Mouse (Mus musculus): ENCODE data around the gene Sec16a. TPM values are rescaled to one million over a fixed set of nuclear protein-coding genes. Genes with fewer than 3 reads are reported as not detected.
A peak's percentile ranks its signal among the peaks of the same experiment; 100 is the strongest.

Gene Sec16a
- polyA plus RNA-seq, 1 experiment from 2014 or later = 23.2 TPM

DNA sequence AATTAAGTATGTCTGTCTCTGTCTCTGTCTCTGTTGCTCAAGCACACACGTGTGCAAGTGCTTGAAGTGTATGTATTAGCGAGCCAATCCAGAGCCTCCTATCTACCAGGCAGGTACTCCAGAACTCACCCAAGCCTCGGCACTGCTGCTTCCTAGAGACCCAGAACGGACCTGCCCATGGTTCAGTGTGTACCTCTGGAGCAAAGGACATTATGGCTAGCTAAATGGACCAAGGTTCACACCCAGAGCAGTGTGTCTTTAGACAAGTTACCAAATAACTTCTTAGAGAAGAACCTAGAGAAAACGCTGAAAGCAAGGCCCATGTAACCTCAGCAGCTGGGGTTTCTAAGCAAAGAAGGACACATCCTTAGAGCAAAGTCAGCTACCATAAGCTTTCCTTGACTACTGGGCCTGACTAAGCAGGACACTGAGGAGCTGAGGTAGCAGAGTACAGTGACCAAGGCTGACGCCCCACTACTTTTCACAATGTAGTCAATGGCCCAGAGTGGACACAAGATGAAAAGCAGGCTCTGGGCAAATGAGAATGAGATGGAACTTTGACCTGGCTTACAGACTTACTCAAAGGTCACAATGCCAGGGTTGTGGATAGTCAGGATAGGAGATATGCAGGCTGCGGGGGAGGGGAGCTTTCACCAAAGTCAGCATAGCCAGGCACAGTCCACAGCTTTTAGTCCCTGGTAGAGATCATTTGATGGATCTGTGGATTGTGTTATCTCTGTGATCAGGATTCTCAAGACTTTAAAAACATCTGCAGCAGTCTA, 10.0 kb downstream of the Sec16a start:
- H3K4me1 ChIP-seq (replicated peaks; ENCODE audit: control insufficient read depth, insufficient read depth, low read length) = no peaks in the 10 kb centered on the region
- no peak for ATAC-seq (ENCODE audit: low read depth)
- no peak overlapping the region for H3K4me2 ChIP-seq (ENCODE audit: low read depth, low read length)
- no peak overlapping the region for H3K27ac ChIP-seq (ENCODE audit: low read length)
- H3K27me3 ChIP-seq (ENCODE audit: control insufficient read depth, insufficient read depth, low read depth, low read length) = no peaks in the 10 kb centered on the region
- 87% methylated on average over 7 of the region's 7 CpGs for WGBS
- H3K4me3 ChIP-seq (ENCODE audit: low read length) = no peak overlapping the region
- no peaks in the 10 kb centered on the region for H3K9me3 ChIP-seq (ENCODE audit: control insufficient read depth, low read length)
- H3K36me3 ChIP-seq (ENCODE audit: control insufficient read depth, insufficient read depth, low read length) = peaks cover 40% of the 10 kb centered on the region
- no peak overlapping the region for H3K9ac ChIP-seq (ENCODE audit: low read length)

DNA sequence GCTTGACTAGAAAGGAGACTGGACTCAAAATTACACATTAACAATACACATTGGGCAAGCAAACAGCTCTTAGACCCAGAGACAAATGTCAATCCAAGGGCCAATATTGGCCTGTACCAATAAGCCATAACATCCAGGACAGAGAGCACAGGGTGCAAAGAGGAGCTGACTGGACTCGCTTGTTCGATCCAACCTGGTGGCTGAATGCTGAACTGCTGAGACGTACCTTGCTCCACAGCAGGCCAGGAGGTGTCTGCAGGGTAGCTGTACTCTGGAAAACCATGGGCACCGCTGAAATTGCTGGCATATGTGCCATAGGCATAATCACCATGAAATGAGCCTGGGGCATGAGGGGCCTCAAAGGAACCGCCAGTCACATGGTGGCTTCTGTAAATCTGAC, 15.2 kb downstream of the Sec16a start:
- ATAC-seq (ENCODE audit: low read depth) = no peak
- Histone ChIP-seq H3K4me3 (ENCODE audit: low read length) (no peak overlapping the region), H3K4me1 (replicated peaks; ENCODE audit: control insufficient read depth, insufficient read depth, low read length) (no peaks in the 10 kb centered on the region), H3K36me3 (ENCODE audit: control insufficient read depth, insufficient read depth, low read length) (peaks cover 62% of the 10 kb centered on the region), H3K9ac (ENCODE audit: low read length) (no peak overlapping the region), H3K9me3 (ENCODE audit: control insufficient read depth, low read length) (no peaks in the 10 kb centered on the region), H3K27me3 (ENCODE audit: control insufficient read depth, insufficient read depth, low read depth, low read length) (no peaks in the 10 kb centered on the region), H3K4me2 (ENCODE audit: low read depth, low read length) (no peak overlapping the region), H3K27ac (ENCODE audit: low read length) (no peak overlapping the region)
- 95% methylated on average over 5 of the region's 5 CpGs for WGBS

DNA sequence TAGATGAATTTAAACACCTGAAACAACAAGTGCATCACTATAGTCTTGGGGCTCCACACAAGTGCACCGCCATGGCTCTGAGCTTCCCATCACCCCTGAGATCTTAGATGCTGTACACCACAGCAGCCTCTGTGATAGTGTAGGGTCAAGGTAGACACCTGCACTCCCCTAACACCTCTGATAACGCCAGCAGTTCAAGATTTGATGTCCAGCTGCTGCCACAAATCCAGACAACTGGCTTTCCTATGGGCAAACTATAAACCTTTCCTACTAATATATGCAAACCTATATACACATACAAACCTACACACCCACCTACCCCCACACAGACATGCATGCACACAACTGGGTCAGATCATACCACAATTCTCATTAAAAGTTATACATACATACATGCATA, 20.5 kb downstream of the Sec16a start:
- 90% methylated on average over 2 of the region's 2 CpGs for WGBS
- H3K27ac ChIP-seq (ENCODE audit: low read length) = no peak overlapping the region
- no peak overlapping the region for H3K9ac ChIP-seq (ENCODE audit: low read length)
- no peak for ATAC-seq (ENCODE audit: low read depth)
- H3K36me3 ChIP-seq (ENCODE audit: control insufficient read depth, insufficient read depth, low read length) = peaks cover 66% of the 10 kb centered on the region
- no peaks in the 10 kb centered on the region for H3K9me3 ChIP-seq (ENCODE audit: control insufficient read depth, low read length)
- no peak overlapping the region for H3K4me3 ChIP-seq (ENCODE audit: low read length)
- H3K27me3 ChIP-seq (ENCODE audit: control insufficient read depth, insufficient read depth, low read depth, low read length) = no peaks in the 10 kb centered on the region
- no peak overlapping the region for H3K4me2 ChIP-seq (ENCODE audit: low read depth, low read length)
- H3K4me1 ChIP-seq (replicated peaks; ENCODE audit: control insufficient read depth, insufficient read depth, low read length) = no peaks in the 10 kb centered on the region

DNA sequence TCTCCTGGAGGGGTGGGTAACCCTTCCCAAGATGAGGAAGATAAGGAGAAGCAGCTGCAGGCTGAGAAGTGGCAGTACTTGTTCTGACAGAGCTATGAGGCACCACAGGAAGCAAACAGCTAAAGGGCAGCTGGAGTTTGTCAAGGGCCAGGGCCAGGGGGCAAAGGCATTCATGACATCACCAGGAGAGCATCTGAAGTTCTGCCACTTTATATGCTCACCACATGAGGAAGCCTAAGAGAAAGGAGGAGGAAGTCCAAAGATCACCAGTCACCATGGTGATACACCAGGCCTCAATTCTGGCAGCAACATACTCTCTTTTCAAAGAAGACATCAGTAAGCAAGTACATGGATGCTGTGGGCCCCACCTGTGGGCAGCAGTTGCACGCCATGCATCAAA, 21.9 kb downstream of the Sec16a start:
- H3K9me3 ChIP-seq (ENCODE audit: control insufficient read depth, low read length) = no peaks in the 10 kb centered on the region
- no peak overlapping the region for H3K4me2 ChIP-seq (ENCODE audit: low read depth, low read length)
- peaks cover 61% of the 10 kb centered on the region for H3K36me3 ChIP-seq (ENCODE audit: control insufficient read depth, insufficient read depth, low read length)
- ATAC-seq (ENCODE audit: low read depth) = no peak
- H3K27ac ChIP-seq (ENCODE audit: low read length) = no peak overlapping the region
- H3K9ac ChIP-seq (ENCODE audit: low read length) = no peak overlapping the region
- H3K27me3 ChIP-seq (ENCODE audit: control insufficient read depth, insufficient read depth, low read depth, low read length) = no peaks in the 10 kb centered on the region
- H3K4me1 ChIP-seq (replicated peaks; ENCODE audit: control insufficient read depth, insufficient read depth, low read length) = no peaks in the 10 kb centered on the region
- 84% methylated on average over 1 of the region's 1 CpGs for WGBS
- H3K4me3 ChIP-seq (ENCODE audit: low read length) = no peak overlapping the region

DNA sequence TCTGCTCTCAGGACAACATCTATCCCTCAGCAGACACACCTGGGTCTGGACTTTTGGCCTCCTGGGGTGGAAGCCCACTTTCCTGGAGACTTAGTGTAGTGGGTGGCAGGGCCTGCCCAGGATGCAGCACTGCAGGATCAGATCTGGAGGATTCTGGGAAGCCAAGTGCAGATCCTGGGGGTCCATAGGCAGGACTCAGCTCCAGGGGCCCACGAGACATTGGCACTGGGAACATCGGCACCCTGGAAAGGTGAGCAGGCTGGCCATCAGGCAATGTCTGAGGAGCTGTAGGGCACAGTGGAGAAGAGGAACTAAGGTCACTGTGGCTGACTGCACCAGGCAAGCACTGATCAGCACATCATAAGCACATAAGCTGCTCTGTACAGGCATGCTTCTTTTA, 23.0 kb downstream of the Sec16a start:
- no peaks in the 10 kb centered on the region for H3K9me3 ChIP-seq (ENCODE audit: control insufficient read depth, low read length)
- 93% methylated on average over 2 of the region's 2 CpGs for WGBS
- no peak overlapping the region for H3K27ac ChIP-seq (ENCODE audit: low read length)
- no peaks in the 10 kb centered on the region for H3K4me1 ChIP-seq (replicated peaks; ENCODE audit: control insufficient read depth, insufficient read depth, low read length)
- ATAC-seq (ENCODE audit: low read depth) = no peak
- H3K4me3 ChIP-seq (ENCODE audit: low read length) = no peak overlapping the region
- peaks cover 58% of the 10 kb centered on the region for H3K36me3 ChIP-seq (ENCODE audit: control insufficient read depth, insufficient read depth, low read length)
- H3K27me3 ChIP-seq (ENCODE audit: control insufficient read depth, insufficient read depth, low read depth, low read length) = no peaks in the 10 kb centered on the region
- no peak overlapping the region for H3K4me2 ChIP-seq (ENCODE audit: low read depth, low read length)
- no peak overlapping the region for H3K9ac ChIP-seq (ENCODE audit: low read length)

DNA sequence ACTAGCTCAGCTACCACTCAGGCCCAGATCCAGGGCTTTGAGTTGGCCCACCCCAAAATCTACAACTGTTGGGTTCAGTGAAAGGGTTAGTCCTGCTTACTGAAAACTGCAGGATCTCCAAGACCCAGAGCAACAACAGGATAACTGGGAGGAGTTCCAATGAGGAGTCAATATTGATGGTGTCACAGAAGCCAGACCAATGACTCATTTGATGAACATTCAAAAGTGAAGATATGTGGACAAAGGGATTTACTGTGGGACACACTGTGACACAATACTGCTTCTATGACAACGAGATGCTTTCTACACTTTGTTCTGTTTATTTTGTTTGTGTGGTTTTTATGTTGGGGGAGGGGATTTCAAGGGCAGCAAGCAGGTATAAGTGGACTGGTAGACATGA, 26.9 kb downstream of the Sec16a start:
- H3K4me2 ChIP-seq (ENCODE audit: low read depth, low read length) = no peak overlapping the region
- H3K27me3 ChIP-seq (ENCODE audit: control insufficient read depth, insufficient read depth, low read depth, low read length) = no peaks in the 10 kb centered on the region
- 63% methylated on average over 1 of the region's 1 CpGs for WGBS
- H3K4me1 ChIP-seq (replicated peaks; ENCODE audit: control insufficient read depth, insufficient read depth, low read length) = no peaks in the 10 kb centered on the region
- H3K9me3 ChIP-seq (ENCODE audit: control insufficient read depth, low read length) = no peaks in the 10 kb centered on the region
- no peak overlapping the region for H3K27ac ChIP-seq (ENCODE audit: low read length)
- H3K4me3 ChIP-seq (ENCODE audit: low read length) = no peak overlapping the region
- H3K36me3 ChIP-seq (ENCODE audit: control insufficient read depth, insufficient read depth, low read length) = peaks cover 44% of the 10 kb centered on the region
- ATAC-seq (ENCODE audit: low read depth) = no peak
- no peak overlapping the region for H3K9ac ChIP-seq (ENCODE audit: low read length)

DNA sequence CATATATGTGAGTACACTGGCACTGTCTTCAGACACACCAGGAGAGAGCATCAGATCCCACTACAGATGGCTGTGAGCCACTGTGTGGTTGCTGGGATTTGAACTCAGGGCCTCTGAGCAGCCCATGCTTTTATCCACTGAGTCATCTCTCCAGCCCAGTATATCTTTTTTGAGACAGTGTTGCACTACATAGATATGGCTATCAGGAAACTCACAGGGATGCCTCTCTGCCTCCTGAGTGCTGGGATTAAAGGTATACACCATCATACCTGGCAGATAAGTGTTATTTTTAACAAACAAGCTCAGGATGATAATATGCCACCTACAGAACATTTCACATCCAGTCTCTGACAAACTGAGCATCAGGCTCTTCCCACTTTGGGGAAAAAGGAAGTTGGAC, 27.9 kb downstream of the Sec16a start:
- H3K27me3 ChIP-seq (ENCODE audit: control insufficient read depth, insufficient read depth, low read depth, low read length) = no peaks in the 10 kb centered on the region
- H3K4me2 ChIP-seq (ENCODE audit: low read depth, low read length) = no peak overlapping the region
- H3K36me3 ChIP-seq (ENCODE audit: control insufficient read depth, insufficient read depth, low read length) = peaks cover 41% of the 10 kb centered on the region
- H3K4me1 ChIP-seq (replicated peaks; ENCODE audit: control insufficient read depth, insufficient read depth, low read length) = no peaks in the 10 kb centered on the region
- ATAC-seq (ENCODE audit: low read depth) = no peak
- H3K27ac ChIP-seq (ENCODE audit: low read length) = no peak overlapping the region
- no peak overlapping the region for H3K4me3 ChIP-seq (ENCODE audit: low read length)
- H3K9ac ChIP-seq (ENCODE audit: low read length) = no peak overlapping the region
- H3K9me3 ChIP-seq (ENCODE audit: control insufficient read depth, low read length) = no peaks in the 10 kb centered on the region

DNA sequence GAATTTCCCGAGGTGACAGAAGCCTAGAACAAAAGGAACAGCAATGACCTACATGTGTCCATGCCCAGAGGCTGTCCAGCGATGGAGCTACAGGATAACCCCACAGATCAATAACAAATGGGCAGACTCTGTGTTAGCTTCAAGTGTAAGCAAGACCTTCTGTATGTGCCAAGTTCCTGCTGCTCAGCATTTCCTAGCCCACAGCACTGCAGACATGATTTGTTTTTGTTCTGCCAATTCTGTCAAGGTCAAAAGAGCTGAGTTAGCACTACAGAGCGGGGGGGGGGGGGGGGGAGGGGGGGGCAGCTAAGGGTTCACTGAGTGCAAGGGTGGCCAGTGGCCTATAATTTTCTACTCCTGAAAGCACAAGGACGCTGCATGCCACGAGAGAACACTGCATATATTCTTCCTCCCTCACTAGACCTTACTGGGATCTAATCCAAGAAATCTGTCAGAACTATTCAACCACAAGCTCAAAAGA, 34.0 kb downstream of the Sec16a start:
- Histone ChIP-seq H3K4me1 (replicated peaks; ENCODE audit: control insufficient read depth, insufficient read depth, low read length) (peaks cover 26% of the 10 kb centered on the region), H3K27me3 (ENCODE audit: control insufficient read depth, insufficient read depth, low read depth, low read length) (no peaks in the 10 kb centered on the region), H3K9ac (ENCODE audit: low read length) (no peak overlapping the region), H3K27ac (ENCODE audit: low read length) (peak overlapping the region; percentile 52), H3K9me3 (ENCODE audit: control insufficient read depth, low read length) (no peaks in the 10 kb centered on the region), H3K36me3 (ENCODE audit: control insufficient read depth, insufficient read depth, low read length) (peaks cover 29% of the 10 kb centered on the region), H3K4me2 (ENCODE audit: low read depth, low read length) (no peak overlapping the region), H3K4me3 (ENCODE audit: low read length) (no peak overlapping the region)
- peak; percentile 6; the same call in 1 of the 2 replicates for ATAC-seq (ENCODE audit: low read depth)
- 54% methylated on average over 4 of the region's 5 CpGs for WGBS

DNA sequence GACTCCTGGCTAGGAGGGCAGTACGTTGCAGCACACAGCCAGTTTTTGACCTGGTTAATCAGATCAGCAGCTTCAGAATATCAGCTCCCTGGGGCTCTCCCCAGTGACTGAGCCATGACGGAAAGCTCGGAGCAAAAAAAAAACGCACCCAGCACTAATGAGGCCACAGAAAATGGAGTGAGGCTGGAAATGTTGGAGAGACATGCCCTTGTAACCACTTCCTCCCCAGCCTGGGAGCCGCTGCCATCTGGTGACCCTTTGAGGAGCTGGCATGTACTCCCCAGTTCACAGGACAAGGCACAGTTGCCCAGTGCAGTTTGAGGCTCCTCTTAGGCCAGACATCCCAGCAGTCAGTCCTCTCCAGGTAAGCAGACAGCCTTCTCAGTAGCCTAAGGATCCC, 34.9 kb downstream of the Sec16a start:
- Histone ChIP-seq H3K27me3 (ENCODE audit: control insufficient read depth, insufficient read depth, low read depth, low read length) (no peaks in the 10 kb centered on the region), H3K4me3 (ENCODE audit: low read length) (no peak overlapping the region), H3K9ac (ENCODE audit: low read length) (no peak overlapping the region), H3K4me2 (ENCODE audit: low read depth, low read length) (no peak overlapping the region), H3K4me1 (replicated peaks; ENCODE audit: control insufficient read depth, insufficient read depth, low read length) (peaks cover 26% of the 10 kb centered on the region), H3K36me3 (ENCODE audit: control insufficient read depth, insufficient read depth, low read length) (peaks cover 24% of the 10 kb centered on the region), H3K27ac (ENCODE audit: low read length) (peak overlapping the region; percentile 52; the same call in 1 of the 2 replicates), H3K9me3 (ENCODE audit: control insufficient read depth, low read length) (no peaks in the 10 kb centered on the region)
- no peak for ATAC-seq (ENCODE audit: low read depth)
- 77% methylated on average over 5 of the region's 5 CpGs for WGBS
